Mouse (Mus musculus): ENCODE measurements at regions not wholly inside any gene's neighbourhood (a gene's known extent, or its start where the extent isn't known, plus 50 kb on each side); places are given as distances from the start of the nearest gene placed in this dataset.
"Not testable (repeated sequence)": the region's sequence is repeated elsewhere in the genome, so short reads cannot be mapped to it uniquely, and the experiment has no call there.

DNA sequence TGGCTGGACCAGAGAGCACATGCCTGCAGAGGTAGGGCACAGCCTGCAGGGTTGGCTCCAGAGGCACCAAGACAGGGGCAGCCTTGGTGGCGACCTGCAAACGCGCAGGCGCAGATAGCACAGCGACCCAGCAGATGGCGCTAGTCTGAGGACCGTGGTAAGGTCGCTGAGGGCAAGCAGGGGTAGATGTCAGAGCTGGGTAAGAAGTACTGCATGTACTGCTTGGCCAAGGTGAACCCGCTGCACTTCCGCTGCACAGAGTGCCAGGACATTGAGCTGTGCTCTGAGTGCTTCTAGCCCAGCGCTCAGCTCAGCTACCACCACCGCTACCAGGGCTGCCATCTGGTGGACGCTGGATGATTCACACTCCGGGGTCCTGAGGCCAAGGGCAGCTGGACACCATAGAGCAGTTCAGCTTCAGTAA, 68.3 kb downstream of the Hsp90b1 start:
- POLR2A ChIA-PET; in situ Hi-C loops (cut with MboI; ENCODE audit: low pct_unique_long_range_greater_than_20kb): not testable (repeated sequence)

GRCm38 (mm10) chr10:86636515-86636914, 68.8 kb downstream of the Hsp90b1 start:
- POLR2A ChIA-PET; ATAC-seq; H3K27me3 ChIP-seq; CTCF ChIA-PET; in situ Hi-C loops (cut with MboI; ENCODE audit: low pct_unique_long_range_greater_than_20kb); DNase-seq (ENCODE audit: low read depth, low spot score): not testable (repeated sequence)

More for the DNA sequence above, 68.3 kb downstream of the Hsp90b1 start:
- peak; percentile 84 for TF ChIP-seq CTCF (IDR thresholded peaks at IDR 0.05)
- H3K27me3 ChIP-seq; DNase-seq (ENCODE audit: low read depth, low spot score); CTCF ChIA-PET: not testable (repeated sequence)
- peak; percentile 96 for ATAC-seq

GRCm38 (mm10) chr10:86626734-86627133, 78.6 kb downstream of the Hsp90b1 start:
- POLR2A ChIA-PET; ATAC-seq; CTCF ChIA-PET; DNase-seq (ENCODE audit: low read depth, low spot score); in situ Hi-C loops (cut with MboI; ENCODE audit: low pct_unique_long_range_greater_than_20kb); H3K27me3 ChIP-seq: not testable (repeated sequence)

DNA sequence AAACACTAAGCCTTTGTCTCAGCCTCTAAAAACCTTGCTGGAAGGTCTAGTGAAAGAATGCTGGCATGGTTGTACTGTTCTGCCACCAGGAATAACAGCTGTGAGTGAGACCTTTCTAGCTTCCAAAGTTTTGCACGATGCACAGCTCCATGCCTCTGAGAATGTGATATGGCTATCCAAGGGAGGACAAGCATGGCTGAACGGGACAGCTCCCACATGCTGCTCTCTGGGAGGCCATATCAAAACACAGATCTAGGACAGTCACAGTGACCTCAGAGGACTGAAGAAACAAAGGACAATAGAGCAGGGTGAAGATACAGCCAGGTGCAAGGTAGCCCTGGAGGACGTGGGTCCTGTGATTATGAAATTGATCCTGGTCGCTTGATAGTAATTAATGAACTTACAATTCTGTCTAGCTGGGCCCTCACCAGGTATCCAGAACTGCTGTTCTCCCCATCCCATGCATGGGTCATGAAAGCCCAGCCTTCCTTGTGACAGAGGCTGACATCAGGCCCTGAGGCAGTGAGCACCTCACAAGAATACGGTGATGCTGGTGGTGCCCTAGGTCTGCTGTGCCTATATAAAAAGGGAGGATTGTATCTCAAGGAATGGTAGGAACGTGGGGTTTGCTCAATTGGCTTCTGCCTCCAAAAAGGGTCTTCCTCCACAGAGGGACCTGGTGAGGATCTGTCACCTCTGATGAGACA, 87.2 kb downstream of the Hsp90b1 start:
- DNase-seq (ENCODE audit: low read depth, low spot score); H3K27me3 ChIP-seq; ATAC-seq; in situ Hi-C loops (cut with MboI; ENCODE audit: low pct_unique_long_range_greater_than_20kb); POLR2A ChIA-PET; CTCF ChIA-PET: not testable (repeated sequence)

DNA sequence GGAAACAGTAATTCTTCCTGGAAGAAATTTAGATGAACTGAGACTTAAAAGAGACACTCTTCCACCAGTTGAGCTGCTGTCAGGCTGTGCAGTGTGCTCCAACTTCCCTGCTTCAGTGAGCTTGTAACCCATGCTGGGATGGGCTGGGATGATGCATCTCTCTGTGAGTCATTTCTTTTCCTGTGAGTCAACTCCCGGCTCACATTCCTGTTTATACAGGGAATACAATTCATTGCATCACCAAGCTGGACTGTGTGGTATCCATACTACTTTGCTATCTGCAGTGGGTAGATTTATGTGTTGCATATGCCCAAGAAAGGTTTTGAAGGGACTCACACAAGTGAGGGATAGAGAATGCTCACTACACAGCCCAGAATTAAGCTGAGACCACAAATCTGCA, 93.0 kb downstream of the Hsp90b1 start:
- in situ Hi-C loops (cut with MboI; ENCODE audit: low pct_unique_long_range_greater_than_20kb); POLR2A ChIA-PET; H3K27me3 ChIP-seq; CTCF ChIA-PET; DNase-seq (ENCODE audit: low read depth, low spot score): not testable (repeated sequence)
- peak; percentile 90 for ATAC-seq

GRCm38 (mm10) chr10:86610027-86610426, 95.3 kb downstream of the Hsp90b1 start:
- ATAC-seq; POLR2A ChIA-PET; CTCF ChIA-PET; H3K27me3 ChIP-seq; DNase-seq (ENCODE audit: low read depth, low spot score); in situ Hi-C loops (cut with MboI; ENCODE audit: low pct_unique_long_range_greater_than_20kb): not testable (repeated sequence)
- TF ChIP-seq CTCF (IDR thresholded peaks at IDR 0.05) = peak; percentile 33

DNA sequence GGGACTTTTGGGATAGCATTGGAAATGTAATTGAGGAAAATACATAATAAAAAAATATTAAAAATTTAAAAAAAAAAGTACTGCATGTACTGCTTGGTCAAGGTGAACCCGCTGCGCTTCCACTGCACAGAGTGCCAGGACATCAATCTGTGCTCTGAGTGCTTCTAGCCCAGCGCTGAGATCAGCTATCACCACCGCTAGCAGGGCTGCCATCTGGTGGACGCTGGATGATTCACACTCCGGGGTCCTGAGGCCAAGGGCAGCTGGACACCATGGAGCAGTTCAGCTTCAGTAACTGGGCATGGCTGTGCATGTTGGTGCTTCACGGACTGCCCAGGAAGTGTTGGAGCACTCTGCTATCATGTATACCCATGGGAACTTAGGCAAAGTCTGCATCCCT, 102.1 kb upstream of the Syn3 start:
- POLR2A ChIA-PET; ATAC-seq; CTCF ChIA-PET; in situ Hi-C loops (cut with MboI; ENCODE audit: low pct_unique_long_range_greater_than_20kb); H3K27me3 ChIP-seq; DNase-seq (ENCODE audit: low read depth, low spot score): not testable (repeated sequence)
- peak; percentile 49 for TF ChIP-seq CTCF (IDR thresholded peaks at IDR 0.05)

DNA sequence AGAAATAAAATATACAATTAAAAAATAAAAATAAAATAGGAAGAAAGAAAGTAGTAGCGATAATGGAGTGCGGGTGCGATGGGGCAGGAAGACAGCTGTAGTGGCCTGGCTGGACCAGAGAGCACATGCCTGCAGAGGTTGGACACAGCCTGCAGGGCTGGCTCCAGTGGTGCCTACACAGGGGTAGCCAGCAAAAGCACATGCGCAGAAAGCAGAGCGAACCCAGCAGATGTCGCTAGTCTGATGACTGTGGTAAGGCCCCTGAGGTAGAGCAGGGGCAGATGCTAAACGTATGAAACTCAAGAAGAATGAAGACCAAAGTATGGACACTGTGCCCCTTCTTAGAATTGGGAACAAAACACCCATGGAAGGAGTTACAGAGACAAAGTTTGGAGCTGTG, 101.3 kb upstream of the Syn3 start:
- H3K27me3 ChIP-seq; CTCF ChIA-PET; DNase-seq (ENCODE audit: low read depth, low spot score); POLR2A ChIA-PET; ATAC-seq; in situ Hi-C loops (cut with MboI; ENCODE audit: low pct_unique_long_range_greater_than_20kb): not testable (repeated sequence)

- in situ Hi-C loops (cut with MboI; ENCODE audit: low pct_unique_long_range_greater_than_20kb); ATAC-seq; DNase-seq (ENCODE audit: low read depth, low spot score): not testable (repeated sequence)
Measured at GRCm38 (mm10) chr10:86590211-86590610, 91.5 kb upstream of the Syn3 start.

DNA sequence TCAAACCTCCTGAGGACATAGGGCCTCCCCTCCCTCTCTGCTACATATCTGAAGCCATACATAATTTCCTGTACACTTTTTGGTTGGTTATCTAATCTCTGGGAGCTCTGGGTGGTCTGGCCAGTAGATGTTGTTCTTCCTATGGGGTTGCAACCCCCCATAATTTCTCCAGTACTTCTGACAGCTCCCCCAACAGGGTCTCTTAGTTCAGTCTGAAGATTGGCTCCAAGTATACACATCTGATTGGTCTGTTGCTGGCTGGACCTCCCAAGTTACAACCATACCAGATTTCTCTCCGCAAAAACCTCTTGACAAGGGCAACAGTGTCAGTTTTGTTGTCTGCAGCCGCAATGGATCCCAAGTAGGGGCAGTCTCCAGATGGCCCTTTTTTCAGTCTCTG, 68.2 kb upstream of the Syn3 start:
- in situ Hi-C loops (cut with MboI; ENCODE audit: low pct_unique_long_range_greater_than_20kb); POLR2A ChIA-PET; ATAC-seq; CTCF ChIA-PET; DNase-seq (ENCODE audit: low read depth, low spot score); H3K27me3 ChIP-seq: not testable (repeated sequence)

More at GRCm38 (mm10) chr10:86590211-86590610, 91.5 kb upstream of the Syn3 start:
- CTCF ChIA-PET, H3K27me3 ChIP-seq, POLR2A ChIA-PET: not testable (repeated sequence)

- ATAC-seq (no peak), DNase-seq (ENCODE audit: low read depth, low spot score) (no peak)
- CTCF ChIA-PET = no interaction called here
- TF ChIP-seq CTCF (IDR thresholded peaks at IDR 0.05) = no peak
- H3K27me3 ChIP-seq = no peaks in the 10 kb centered on the region
- in situ Hi-C loops (cut with MboI; ENCODE audit: low pct_unique_long_range_greater_than_20kb) = no loop called here
- POLR2A ChIA-PET = no interaction called here
Measured at GRCm38 (mm10) chr10:86555843-86556242, 57.1 kb upstream of the Syn3 start.

All from Patski (cell line).